Mouse (Mus musculus): ENCODE results near the gene Echdc3.

Gene Echdc3

DNA sequence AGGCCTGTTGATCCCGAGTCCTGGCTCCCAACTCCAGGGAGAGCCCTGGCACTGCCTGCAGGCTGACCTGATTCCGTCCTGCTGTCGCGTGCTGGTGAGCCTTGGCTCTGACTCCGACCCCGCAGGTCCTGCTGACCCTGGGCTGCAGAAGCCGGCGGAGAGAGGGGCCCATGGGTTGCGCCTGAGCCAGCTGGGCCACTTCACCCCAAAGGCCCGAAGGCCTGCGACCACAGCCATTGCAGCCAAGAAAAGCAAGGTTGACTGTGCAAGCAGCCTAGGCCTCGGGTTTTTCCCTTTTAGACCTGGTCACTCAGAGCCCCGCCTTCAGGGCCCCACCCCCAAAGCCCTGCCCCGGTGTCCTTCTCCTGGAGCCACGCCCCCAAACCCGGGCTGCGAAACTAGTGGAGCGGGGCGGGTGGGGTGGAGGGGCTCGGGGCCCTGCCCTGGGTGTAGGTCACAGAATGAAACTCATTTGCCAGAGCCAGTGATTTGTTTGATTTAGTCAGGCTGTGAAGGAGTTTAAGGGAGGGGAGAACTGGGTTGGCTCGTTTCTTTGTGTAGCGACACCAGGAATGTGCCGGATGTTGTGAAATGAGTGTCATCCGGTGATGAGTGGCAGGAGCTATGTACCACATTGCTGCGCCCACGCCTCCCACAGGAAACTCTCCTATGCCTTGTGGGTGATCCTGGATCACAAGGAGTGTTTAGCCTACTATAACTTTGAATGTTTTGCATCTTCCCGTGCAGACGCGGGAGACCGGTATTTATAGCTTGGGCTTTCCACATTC lies at the start of gene Echdc3:
TSS of gene Echdc3 (minus strand) at position 310 of the 788 bp plus-strand sequence.
- peak; percentile 94 for DNase-seq

DNA sequence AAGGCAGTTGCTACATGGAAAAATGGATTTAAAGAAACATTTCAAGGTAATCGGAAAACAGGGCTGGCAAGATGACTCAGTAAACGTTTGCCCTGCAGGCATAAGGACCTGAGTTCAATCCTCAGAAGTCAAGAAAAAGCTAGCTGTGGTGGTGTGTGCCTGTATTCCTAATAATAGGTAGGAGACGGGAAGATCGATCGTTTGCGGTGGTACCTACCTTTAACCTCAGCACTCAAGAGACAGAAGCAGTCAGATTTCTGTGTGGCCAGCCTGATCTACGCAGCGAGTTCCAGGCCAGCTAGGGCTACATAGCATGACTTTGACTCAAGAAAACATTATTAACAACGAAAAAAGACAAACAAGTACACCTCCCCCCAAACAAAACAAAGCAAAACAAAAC lies 48.9 kb upstream of the Echdc3 start:
- no peak for DNase-seq

DNA sequence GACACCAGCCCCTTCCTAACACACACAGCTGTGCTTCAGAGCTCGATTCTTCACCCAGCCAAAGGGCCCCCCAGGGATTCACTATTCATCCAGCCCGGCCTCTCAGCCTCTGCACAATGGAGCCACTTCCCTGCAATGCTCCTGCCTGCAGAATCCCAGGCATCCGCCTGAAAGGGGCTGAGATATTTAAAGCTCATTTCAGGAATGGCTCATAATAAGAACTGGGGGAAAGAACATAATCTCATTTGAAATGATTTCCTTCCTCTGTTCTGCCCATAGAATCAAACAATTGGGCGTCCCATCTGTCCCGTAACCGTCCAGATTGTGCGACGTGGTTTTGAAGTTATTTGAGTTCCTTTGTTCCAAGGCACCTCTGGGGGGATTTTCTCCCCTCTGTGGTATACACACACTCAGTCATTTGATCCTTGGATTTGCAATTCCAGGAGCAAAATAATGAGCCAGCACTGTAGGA lies 48.4 kb upstream of the Echdc3 start:
- DNase-seq = peak; percentile 30

DNA sequence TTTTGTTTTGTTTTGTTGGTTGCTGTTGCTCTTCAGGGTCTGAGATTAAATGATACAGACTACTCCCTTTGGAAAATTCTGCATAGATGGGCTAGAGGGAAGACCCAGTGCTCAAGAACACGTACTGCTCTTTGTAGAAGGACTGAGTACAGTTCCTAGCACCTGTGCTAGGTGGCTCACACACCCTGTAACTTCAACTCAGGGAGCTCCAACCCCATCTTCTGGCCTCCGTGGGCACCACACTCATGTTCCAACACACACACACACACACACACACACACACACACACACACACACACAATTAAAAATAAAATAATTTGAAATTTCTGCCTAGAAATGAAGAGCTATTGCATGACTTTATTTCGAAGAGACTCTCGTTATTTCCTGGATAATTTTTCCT lies 47.8 kb upstream of the Echdc3 start:
- DNase-seq = no peak

DNA sequence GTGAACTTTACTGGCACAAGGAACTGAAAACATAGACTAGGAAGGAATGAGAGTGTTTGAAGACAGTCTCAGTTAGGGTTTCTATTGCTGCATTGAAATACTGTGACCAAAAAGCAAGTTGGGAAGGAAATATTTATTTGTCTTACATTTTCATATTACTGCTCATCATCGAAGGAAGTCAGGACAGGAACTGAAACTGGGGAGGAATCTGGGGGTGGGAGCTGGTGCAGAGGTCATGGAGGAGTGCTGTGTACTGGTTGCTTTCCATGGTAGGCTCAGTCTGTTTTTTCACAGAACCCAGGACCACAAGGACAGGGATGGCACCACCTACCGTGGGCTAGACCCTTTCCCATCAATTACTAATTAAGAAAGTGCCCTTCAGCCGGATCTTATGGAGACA lies 46.3 kb upstream of the Echdc3 start:
- DNase-seq = no peak

DNA sequence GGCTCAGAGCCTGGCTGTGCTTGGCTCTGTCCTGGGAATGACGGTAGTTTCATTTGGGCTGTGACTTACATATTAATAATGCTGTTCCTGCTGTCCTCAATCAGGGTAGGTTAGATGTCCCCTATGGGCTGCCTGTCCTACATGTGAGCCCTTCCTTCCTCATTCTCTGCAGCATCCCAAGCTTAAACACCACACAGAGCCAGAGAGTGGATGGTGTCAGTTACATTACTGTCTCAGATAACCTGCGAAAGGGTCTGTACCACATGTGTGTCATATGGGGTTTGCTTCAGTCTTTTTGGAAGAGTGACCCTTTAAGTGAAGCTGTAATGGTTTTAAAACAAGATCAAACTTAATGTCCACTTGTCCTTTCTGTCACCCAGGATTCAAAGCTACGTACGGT lies 45.2 kb upstream of the Echdc3 start:
- no peak for DNase-seq

DNA sequence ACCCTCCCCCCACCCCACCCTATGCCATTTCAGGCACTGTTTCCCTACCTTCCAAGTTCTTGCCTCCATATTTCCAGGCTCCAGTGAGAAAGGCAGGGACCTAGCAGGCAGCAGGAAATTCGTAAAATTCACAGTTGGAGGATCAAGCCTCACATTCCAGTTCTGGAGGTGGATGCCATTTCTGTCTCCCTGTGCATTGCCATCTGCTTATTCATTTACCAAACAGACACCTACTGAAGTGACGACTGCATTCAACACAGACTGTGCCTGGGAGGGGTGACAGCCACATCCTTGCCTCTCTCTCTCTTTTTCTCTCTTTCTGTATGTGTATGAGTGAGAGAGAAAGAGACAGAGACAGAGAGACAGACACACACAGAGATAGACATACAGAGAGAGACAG lies 44.3 kb upstream of the Echdc3 start:
- no peak for DNase-seq

DNA sequence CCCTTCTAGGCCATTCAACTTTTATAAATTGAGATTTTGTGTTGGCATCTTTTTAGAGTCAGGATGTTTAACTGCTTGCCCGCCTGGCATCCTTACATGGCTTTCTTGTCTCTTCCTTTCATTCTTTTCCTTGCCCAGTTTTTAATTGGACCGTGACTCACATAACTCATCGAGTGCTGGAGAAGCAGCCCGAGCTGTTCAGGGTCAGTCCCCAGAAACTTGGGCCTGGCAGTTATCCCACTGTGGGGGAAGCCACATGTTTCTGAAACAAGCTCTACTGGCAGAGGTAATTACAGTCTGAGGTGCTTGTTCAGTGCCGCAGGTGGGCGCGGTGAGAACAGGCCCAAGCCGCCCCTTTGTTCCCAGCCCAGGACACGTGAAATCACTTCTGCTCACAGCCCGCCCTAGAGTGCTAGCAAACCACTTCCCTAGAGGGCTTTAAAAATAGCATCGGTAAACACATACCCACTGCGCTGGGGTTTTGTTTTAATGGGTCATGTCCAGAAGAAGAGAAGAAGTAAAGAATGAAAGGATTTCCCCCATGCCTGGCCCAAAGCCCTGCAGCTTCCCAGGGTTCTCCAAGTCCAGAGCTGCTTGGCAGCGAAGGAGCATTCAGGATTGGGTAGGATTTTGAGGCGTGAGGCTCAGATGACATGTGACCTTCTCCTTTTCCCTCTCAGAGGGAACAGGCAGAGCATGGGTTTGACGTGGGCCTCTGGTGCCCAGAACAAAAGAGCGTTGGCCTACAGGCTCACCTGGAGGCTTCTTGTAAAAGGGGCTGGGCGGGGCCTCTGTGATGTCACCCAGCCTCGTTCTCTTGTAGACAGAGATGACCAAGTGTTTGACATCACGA lies 43.4 kb upstream of the Echdc3 start:
- DNase-seq = peak; percentile 51

DNA sequence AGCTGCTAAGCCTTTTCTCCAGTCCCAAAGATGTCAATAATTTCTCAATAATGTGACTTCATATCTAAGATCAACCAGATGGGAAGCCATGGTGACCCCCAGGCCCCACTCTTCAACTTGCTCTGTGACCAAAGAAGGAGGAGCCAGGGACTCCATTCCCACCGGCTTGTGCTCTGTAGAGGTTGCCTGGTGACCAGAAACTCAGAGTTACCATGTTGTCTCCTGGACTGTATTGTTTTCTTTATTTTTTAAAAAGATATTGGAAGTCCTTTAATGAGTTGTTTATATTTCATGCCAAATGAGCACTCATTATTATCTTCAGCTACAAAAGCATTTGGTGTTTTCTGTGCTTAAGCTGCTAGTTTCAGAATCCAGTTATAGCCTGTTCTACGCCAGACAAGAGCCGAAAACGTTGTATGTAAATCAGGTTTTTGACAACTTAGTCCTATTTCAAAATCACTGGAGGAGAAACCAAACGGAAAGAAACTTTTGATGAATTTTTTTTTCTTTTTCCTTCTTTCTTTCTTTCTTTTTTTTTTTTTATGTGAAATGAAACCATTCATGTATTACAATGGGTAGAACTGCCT lies 42.7 kb upstream of the Echdc3 start:
- DNase-seq = no peak

DNA sequence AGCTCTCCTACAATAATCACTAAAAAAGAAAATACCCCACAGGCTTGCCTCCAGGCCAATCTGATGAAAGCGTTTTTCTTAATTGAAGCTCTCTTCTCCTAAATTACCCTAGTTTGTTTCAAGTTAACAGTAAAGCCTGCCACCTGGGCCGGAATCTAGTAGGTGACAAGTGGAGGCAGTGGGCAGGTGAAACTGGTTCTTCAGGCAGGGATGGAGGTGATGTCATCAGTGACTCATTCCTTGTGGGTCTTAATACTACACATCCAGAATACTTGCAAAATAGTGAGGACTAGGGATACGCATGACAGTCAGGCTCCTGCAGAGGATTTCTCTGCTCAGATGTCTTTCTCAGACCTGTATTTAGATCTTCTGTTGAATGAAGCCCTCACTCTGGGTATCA lies 39.7 kb upstream of the Echdc3 start:
- DNase-seq = no peak

DNA sequence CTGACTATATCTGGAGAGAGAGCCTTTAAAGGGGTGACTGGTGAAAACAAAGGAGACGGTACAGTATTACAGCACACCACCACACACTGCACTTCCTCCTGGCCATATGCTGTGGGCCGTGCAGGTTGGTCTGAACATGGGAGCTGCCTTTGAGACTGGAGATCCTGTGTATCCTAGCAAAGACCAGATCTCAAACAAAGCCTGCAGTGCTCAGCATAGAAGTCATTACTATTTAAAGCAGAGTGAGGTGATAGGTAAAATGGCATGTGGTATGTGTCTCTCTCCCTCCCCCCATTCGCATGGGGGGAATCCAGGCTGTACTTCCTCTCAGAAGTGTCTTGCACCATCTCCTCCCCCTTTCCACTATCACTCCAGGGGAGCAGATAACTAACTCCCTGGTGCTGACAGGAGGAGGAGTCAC lies 38.3 kb upstream of the Echdc3 start:
- no peak for DNase-seq

DNA sequence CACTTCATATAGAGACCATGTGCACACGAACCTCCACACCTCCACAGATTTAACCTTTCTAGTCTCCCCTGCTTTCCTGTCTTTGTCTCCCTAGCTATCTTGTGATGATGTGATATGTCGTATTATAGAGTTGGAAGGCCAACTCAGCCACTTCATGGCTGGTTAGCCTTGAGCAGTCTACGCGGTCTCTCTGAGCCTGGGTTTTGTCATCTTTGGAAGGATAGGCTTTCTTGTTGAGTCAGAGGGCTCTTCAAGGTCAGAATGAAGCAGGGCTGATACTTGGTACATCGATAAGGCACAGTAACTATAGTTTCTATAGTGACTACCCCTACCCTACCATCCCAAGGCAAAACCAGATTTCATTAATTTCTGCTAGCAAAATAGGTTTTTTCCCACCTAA lies 28.6 kb upstream of the Echdc3 start:
- DNase-seq = no peak

DNA sequence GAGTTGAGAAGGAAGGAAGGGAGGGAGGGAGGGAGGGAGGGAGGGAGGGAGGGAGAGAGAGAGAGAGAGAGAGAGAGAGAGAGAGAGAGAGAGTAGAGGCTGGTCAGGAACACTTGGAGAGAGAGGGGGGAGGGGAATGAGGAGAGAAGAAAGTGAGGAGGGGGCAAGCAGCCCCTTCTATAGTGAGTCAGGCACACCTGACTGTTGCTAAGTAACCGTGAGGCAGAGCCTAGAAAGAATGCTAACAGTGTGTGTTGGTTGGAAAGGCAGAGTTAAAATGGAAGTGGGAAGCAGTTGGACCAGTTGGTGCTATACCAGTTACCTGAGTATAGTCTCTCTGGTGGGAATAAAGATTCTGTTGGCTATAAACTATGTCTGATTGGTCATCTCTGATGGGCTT lies 27.2 kb upstream of the Echdc3 start:
- no peak for DNase-seq

DNA sequence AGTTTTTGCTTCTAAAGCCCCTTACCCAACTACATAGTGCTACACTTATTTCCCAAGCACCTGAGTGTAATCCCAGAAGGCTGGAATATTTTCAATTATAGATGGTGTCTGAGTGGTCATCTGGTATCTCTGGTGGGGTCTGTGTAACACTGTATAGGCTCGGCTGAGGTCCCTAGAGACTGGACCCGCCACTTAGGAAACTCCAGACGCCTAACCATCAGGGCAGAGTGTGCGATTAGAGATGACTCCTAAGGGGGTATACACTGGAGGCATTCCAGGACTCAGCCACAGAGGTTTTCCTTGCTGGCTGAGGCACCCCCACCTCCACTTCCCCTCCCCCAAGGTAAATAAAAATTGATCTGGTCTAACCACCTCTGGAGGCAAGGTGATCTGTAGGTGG lies 26.5 kb upstream of the Echdc3 start:
- DNase-seq = no peak

DNA sequence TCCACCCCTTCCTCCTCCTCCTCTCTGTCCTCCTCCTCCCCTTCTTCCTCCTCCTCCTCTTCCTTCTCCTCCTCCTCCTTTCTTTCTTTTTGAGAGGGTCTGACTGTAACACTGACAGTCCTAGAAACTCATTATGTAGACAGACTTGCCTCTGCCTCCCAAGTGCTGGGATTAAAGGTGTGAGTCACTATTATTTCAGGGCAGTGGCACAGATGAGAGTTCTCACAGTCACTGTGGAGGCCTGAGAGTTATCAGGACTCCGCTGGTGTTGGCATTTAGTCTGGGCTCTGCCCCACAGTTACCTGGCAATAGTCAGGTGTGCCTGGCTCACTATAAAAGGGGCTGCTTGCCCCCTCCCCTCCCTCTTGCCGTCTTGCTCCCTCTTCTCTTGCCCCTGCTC lies 25.8 kb upstream of the Echdc3 start:
- no peak for DNase-seq

DNA sequence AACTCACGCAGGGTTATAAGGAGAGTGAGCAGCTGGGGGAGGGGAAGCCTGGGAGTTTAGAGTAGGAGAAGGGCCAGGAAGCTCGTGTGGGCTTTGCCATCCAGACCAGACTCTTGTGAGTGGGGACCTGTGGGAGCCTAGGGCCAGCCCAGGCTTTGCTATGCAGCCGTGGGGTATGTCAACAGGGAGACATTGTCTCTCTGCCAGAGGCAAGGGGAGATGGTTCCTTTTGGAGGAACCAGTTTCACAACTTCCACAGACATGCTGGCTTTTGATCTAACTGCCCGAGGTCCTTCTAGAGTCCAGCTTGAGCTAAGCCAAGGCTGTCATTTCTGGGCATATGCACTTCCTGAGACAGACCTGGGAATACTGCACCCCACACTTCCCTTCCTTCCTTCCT lies 25.4 kb upstream of the Echdc3 start:
- DNase-seq = no peak

DNA sequence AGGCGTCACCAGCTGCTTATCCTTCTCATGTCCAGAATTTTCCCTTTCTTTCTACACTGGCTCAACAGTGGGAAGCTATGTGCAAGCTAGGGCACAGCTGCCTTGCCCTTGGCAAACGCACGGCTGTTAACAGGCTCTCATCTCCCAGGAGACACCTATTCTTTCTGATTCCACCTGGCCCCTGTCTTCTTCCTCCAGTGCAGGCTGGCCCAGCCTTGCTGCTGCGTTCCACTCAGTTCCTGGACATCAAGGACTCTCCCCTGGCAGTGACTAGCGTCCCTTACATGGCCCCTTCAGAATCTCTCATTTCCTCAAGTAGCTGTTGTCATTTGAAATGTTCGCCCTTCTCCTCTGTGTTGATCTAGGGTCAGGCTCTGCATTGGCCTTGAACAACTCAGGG lies 20.5 kb upstream of the Echdc3 start:
- DNase-seq = no peak

DNA sequence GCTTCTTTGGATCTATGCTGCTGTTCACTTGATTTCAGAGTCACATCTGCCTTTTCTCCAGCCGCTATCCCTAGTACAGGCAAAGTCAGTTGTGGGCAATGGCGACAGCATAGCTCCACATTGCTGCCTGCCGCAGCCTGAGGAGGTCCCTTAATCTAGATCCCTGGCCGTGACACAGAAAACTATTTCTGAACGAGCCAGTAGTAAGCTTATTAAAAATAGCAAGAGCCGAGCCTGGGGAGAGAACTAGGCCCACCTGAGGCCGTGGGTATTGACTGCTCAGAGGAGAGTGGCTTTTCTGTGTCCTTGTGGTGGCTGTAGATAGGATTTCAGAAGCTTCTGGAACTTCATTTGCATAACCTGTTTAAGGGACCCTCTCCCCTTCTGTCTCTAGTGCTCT lies 19.9 kb upstream of the Echdc3 start:
- DNase-seq = no peak

DNA sequence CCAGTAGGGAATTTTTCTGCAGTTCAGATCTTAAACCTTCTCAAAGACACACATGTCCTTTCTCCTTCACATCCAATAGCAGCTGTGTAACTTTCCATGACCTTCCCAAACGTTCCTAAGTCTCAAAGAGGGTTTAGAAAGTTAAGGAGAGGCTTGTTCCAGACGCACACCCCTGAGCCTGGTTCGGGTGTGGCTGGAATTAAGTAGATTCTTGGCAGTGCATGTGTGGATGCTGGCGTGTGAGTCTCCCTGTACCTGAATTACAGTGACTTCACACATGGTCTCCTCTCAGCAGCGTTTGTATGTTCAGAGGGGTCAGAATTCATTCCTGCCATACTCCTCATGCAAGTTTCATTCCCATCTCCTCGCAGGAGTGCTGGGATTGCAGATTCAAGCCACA lies 18.0 kb upstream of the Echdc3 start:
- DNase-seq = no peak

DNA sequence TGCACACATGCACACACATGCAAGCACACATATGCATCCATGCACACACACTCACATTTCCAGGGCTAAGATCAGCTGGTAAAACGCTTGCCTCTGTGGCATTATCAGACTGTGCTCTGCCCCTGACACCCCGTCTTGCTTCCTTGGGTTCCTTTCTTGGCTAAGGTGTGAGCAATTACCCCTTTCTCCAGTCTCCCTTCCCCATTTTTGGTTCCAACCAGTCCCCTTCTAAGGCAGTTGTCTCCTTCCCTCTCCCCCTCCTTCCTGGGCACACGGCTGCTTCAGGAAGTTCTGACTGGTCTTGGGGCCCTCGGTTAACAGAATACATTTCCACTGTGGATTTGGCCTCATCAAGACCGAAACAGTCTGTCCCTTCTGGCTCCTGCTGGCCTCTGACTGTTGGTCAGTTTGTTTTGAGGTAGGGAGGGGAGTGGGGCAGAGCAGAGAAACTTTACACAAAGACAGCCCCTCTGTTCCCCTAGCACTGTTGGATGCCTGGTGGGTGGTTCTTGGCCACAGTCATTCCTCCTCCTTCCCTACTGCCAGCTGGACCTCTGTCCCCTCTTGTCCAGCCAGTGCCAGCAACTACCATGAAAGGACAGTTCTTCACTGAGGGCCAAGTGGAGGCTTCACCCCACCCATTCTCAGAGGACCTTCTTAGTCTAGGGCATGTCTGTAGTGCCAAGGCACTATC lies 16.9 kb upstream of the Echdc3 start:
- DNase-seq = no peak

DNA sequence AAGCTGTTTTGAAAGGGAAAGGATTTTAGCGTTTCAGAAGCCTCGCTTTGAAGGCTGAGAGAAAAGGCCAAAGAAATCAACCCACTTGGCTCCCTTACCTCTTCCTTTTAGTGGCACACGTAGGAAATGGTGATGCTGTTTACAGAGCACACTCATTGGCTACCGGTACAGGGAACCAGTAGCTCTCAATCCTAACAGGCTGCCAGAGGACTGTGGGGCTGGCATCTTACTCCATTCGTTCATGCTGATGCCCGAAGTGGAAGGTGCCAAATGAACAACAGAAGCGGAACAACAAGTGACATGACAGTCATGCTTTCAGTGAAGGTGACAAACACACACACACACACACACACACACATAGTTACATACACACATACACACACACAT lies 14.2 kb upstream of the Echdc3 start:
- DNase-seq = no peak

DNA sequence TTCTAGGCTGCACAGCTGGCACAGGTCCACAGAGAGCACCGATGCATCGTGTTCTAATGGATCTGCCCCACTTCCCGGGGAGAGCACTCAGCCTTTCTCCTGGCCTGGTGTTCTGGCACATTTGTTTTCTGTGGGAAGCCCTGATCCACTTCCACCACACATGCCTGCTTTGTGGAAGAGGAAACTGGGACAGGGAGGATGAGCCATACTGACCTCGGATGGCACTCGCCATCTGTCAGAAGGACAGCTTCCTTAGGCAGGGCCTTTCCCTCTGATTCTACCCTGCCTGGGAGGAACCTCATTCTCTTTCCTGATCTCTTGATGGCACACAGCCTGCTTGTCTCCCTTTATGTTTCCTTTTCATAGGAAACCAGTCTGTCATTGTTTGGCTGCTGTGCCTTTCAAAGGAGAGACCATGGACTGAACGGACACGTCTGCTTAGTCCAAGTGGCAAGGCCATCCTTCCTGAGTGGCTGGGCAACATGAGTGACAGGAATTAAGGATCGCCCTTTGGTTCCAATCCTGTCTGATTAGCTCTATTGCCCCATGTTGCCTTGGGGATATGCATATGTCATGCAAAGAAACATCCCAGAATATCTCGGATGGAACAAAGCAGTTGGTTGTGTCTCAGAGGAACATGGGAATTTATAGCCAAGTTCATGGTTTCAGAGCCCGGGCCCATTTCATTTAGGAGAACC lies 13.7 kb upstream of the Echdc3 start:
- peak; percentile 62 for DNase-seq
